Mouse (Mus musculus) testis, adult 2 months (tissue): Measurements from ENCODE around the gene Sds.

Source experiments
- CTCF ChIP-seq: fragments of 200-500 bp; IDR thresholded peaks from 2 replicates; pipeline ENCODE4 v1.5.1; 2012; ENCODE audit warnings: low read depth, mild to moderate bottlenecking, inconsistent platforms, low read length, moderate library complexity; ENCODE audit not compliant: control insufficient read depth, insufficient read depth, insufficient replicate concordance
- POLR2A ChIP-seq: fragments of 200-500 bp; IDR thresholded peaks from 2 replicates; pipeline ENCODE4 v1.6.1; 2012; ENCODE audit warnings: low read depth, mild to moderate bottlenecking, inconsistent platforms, low read length, moderate library complexity; ENCODE audit not compliant: control insufficient read depth

- TF ChIP-seq CTCF, result no peak
- TF ChIP-seq POLR2A, result no peak
These were observed 3.2 kb downstream of the Sds start for GRCm38 (mm10) chr5:120479538-120479937.
